17 mouse cellular contexts compared by ENCODE assay signal in genomic region chr17:24029477-24029876, GRCm38 (mm10). TPM values are rescaled to one million over a fixed set of nuclear protein-coding genes. Genes with fewer than 3 reads are reported as not detected.
"Had no signal": no experiment of that assay in that cellular context is flagged by ENCODE, and none has a peak within 500 bp of the region (broad histone marks: within the 10 kb centered on the region; RNA-seq: fewer than 3 reads in every experiment).

No protein-coding gene starts in this region.

- H3K27me3 ChIP-seq: stomach, embryonic 15.5 days had no signal

- H3K9me3 ChIP-seq: neural tube, embryonic 13.5 days; neural tube, embryonic 15.5 days; stomach, embryonic 15.5 days had no signal

- H3K36me3 ChIP-seq: neural tube, embryonic 13.5 days; neural tube, embryonic 15.5 days; stomach, embryonic 15.5 days had no signal

- H3K4me3 ChIP-seq: neural tube, embryonic 13.5 days; neural tube, embryonic 15.5 days; stomach, embryonic 15.5 days had no signal

- H3K4me1 ChIP-seq: neural tube, embryonic 13.5 days; neural tube, embryonic 15.5 days; stomach, embryonic 15.5 days had no signal

- DNase-seq: retina, postnatal 1 day; right cerebral cortex, adult 18-20 months; right cerebral cortex, postnatal 14 days; right cerebral cortex, postnatal 25 days; right cerebral cortex, postnatal 4 days; spleen, adult 18-20 months; thymus, adult 18-20 months; thymus, adult 2 months; thymus, postnatal 14 days; thymus, postnatal 25 days; thymus, postnatal 36 days; thymus, postnatal 4 days had no signal

- H3K27ac ChIP-seq: neural tube, embryonic 13.5 days; neural tube, embryonic 15.5 days; stomach, embryonic 15.5 days; stomach, postnatal 0 days had no signal

RNA-seq across cellular contexts. Expression of gene Prss30, which starts 49.1 kb away (rescaled TPM):
- total RNA-seq: neutrophil, adult 5-6 weeks had no signal
